21 mouse cellular contexts compared by ENCODE assay signal in the genomic region with DNA sequence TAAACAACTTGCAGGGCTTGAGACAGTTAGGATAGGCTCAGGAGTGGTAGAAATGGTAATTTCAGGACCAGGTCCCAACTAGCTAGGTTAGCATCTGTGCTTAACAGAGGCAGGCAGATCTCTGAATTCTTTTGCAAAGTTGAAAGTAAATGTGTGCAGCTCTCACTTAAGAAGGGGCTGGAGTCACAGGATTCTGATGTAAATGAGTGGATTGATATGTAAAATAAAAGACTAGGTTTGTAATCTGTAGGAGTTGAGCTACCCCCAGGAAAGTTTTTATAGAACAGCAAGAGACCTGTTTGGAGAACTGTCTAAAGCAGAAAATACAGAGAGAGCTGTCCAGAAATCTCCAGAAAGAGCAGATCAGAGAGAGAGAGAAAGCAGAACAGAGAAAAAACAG.
"Had no signal": no experiment of that assay in that cellular context is flagged by ENCODE, and none has a peak within 500 bp of the region (broad histone marks: within the 10 kb centered on the region; RNA-seq: fewer than 3 reads in every experiment).

No protein-coding gene starts in this region.

- H3K9me3 ChIP-seq: midbrain, embryonic 10.5 days; midbrain, embryonic 12.5 days; neural tube, embryonic 13.5 days; neural tube, embryonic 15.5 days; stomach, embryonic 15.5 days had no signal

- H3K4me3 ChIP-seq: midbrain, embryonic 10.5 days; midbrain, embryonic 12.5 days; myocyte; neural tube, embryonic 13.5 days; neural tube, embryonic 15.5 days; stomach, embryonic 15.5 days had no signal

- DNase-seq: lung, adult 18-20 months; lung, embryonic 14.5 days; lung, postnatal 10 days; lung, postnatal 4 days; midbrain, embryonic 14.5 days; retina, postnatal 1 day; right cerebral cortex, adult 18-20 months; right cerebral cortex, postnatal 25 days; right cerebral cortex, postnatal 4 days; spleen, adult 18-20 months; thymus, adult 18-20 months; thymus, postnatal 14 days; thymus, postnatal 36 days had no signal

- H3K4me1 ChIP-seq: midbrain, embryonic 10.5 days; midbrain, embryonic 12.5 days; neural tube, embryonic 13.5 days; stomach, embryonic 15.5 days had no signal

- ATAC-seq: midbrain, embryonic 16.5 days had no signal

- H3K27ac ChIP-seq: midbrain, embryonic 10.5 days; midbrain, embryonic 12.5 days; neural tube, embryonic 13.5 days; neural tube, embryonic 15.5 days; stomach, embryonic 15.5 days; stomach, postnatal 0 days had no signal

- H3K9ac ChIP-seq: lung, embryonic 14.5 days; midbrain, embryonic 12.5 days; neural tube, embryonic 13.5 days; neural tube, embryonic 15.5 days; stomach, embryonic 15.5 days had no signal
